Mouse (Mus musculus) CH12F3 (cell line): ENCODE results near the gene Ranbp10.
"Not testable (repeated sequence)": the region's sequence is repeated elsewhere in the genome, so short reads cannot be mapped to it uniquely, and the experiment has no call there.

Experiments used
- in situ Hi-C: fragments of 300-500 bp; cut with MboI; formaldehyde crosslinking; loops from 2 replicates; pipeline ENCODE4 v1.14.3; 2020; ENCODE audit warnings: low sequenced_read_pairs

Gene Ranbp10

GRCm38 (mm10) chr8:105836991-105837390, 9.8 kb upstream of the Ranbp10 start:
- in situ Hi-C loops = no loop called here

DNA sequence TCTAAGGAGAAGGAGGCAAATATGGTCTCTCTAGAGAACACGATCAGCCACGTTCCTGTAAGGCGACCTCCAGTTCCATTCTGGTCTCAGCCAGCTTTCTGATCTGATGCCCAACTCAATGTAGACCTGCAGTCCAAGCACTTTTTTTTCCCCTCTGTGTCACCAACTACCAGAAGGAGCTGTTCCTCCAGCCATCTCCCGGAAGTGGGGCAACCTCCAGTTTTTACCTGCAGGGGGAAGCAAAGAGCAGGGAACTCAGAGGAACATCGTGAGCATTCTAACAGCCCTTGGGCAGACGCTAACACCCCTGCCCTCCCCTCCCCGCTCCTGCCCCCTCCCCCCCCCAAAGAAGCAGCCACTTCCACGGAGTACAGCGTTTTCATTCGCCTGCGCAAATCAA, 8.2 kb upstream of the Ranbp10 start:
- in situ Hi-C loops = no loop called here

DNA sequence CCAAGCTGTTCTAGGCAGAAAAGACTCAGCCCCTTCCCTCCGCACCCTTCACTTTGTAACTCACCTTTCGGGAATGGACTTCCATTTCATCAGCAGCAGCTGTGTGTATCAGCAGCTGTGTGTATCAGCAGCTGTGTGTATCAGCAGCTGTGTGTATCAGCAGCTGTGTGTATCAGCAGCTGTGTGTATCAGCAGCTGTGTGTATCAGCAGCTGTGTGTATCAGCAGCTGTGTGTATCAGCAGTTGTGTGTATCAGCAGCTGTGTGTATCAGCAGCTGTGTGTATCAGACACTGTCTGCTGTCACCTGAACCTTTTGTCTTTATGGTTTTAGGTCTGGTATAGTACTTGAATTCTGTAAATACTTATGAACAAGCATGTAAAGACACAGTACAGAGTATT, 6.6 kb upstream of the Ranbp10 start:
- in situ Hi-C loops = not testable (repeated sequence)

- in situ Hi-C loops = no loop called here
Measured at GRCm38 (mm10) chr8:105826379-105826778, 771 bp downstream of the Ranbp10 start.

- in situ Hi-C loops = no loop called here
Measured at GRCm38 (mm10) chr8:105825506-105825905, 1.6 kb downstream of the Ranbp10 start.

DNA sequence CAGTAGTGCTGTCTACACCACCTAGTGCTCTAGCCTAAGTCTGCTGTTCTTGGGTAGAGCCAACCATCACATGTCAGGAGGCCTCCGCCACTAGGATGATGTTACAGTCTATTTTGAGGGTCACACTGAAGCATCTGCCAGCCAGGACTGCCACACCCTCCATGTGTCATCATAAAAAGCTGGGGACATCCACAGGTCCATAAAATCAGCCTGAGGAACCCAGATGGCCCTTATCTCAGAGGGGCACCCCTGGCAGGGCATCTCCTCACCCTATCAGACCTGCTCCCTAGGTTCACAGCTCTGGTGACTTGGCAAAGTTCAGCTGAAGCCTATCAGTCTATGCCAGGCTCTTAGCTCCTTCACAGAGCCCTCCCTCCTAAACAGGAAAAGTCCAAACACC, 6.2 kb downstream of the Ranbp10 start:
- in situ Hi-C loops = no loop called here

DNA sequence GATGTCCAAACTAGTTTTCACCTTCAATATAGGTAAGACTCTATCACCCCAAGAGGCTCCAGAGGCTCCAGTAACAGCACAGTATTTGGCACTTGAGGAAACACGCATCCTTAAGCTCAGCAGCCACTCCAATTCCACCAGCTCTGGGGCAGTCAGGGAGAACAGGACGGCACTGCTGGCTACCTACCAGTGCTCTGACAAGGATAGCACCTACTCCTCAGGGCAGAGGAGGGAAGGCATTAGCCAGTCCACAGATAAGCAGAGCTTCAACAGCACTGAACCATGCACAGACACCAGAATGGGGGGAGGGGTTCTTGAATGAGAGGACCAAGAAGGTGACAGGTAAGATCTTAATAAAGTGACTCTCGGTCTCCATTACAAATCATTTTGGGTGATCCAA, 7.5 kb downstream of the Ranbp10 start:
- in situ Hi-C loops = no loop called here

- in situ Hi-C loops = no loop called here
Measured at GRCm38 (mm10) chr8:105813241-105813640, 13.9 kb downstream of the Ranbp10 start.

DNA sequence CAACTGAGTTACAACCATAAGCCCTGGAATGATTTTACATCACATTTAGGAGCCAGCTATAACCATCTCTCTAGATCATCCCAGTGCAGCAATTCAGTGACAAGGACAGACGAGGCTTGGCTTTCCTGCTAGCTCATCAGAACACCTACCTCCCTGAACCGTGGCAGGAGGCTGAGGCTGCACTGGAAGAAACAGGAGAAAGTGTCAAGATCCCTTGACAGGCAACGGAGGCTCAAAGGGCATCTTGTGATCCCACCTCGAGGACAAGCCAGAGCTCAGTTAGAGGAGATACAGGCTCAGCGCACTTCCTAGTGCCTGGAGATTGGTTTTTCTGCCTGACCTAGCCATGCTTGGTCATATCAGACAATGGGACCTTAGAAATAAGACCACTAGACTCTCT, 14.6 kb downstream of the Ranbp10 start:
- in situ Hi-C loops = no loop called here

- in situ Hi-C loops = no loop called here
Measured at GRCm38 (mm10) chr8:105811543-105811942, 15.6 kb downstream of the Ranbp10 start.

DNA sequence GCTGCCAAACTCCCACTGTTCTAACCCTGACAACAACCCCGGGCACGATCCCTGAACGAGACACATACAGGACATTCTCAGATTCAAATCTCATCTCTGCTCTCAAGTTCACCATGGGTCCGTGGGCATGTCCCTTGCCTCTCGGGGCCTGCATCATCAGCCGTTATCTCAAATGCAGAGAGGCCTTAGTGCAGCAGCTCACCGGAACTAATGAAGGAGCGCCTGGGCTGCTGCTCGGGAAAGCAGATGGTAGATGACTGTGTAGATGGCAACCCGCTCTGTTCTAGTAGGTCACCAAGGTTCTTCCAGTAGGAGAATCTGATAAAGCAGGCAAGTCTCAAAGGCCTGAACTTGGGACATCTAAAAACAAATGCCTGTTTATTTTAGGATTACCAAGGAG, 16.1 kb downstream of the Ranbp10 start:
- in situ Hi-C loops = no loop called here

DNA sequence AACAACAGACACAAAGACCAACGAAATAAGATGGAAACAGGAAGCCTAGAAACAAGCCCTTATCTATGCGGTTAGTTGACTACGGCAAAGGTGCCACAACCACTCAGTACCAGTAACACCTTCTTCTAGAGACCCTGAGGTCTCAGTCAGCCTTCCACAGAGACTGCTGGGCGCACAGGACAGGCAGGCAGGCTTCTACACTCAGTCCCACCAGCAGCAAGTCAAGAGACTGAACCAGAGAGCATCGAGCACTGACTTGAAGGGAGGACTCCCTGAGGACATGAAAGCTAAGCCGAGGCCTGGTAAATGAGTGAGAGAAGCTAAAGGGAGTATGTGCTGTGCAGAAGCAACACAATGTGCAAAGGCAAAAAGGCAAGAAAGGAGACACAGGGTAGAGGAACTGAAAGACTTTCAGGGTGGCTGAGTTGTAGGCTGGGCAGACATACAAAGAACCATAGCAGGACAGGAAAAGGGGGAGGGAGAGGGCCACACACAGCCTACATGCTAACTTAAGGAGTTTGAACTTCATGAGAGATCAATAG, 16.8 kb downstream of the Ranbp10 start:
- in situ Hi-C loops = no loop called here

DNA sequence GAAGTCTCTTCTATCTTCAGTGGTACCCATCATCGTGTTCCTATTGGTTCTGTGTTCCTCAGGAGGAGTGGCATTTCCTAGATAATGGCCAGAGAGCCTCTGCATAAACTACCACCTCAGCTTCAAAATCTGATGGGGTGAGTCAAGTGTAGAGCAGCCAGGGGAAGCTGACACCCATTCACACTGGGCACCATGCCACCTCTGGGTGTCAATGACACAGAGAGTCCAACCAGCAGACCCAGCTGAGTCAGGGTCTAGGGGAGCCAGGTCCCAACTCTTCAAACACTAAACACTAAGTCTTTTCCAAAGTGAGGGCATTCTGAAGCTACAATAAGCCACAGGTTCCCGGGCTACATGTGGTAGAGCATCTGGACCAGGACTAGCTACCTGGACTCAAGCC, 18.7 kb downstream of the Ranbp10 start:
- in situ Hi-C loops = no loop called here

- in situ Hi-C loops = no loop called here
Measured at GRCm38 (mm10) chr8:105807766-105808165, 19.4 kb downstream of the Ranbp10 start.

GRCm38 (mm10) chr8:105805964-105806363, 21.2 kb downstream of the Ranbp10 start:
- in situ Hi-C loops = no loop called here

GRCm38 (mm10) chr8:105805346-105805745, 21.8 kb downstream of the Ranbp10 start:
- in situ Hi-C loops = no loop called here

DNA sequence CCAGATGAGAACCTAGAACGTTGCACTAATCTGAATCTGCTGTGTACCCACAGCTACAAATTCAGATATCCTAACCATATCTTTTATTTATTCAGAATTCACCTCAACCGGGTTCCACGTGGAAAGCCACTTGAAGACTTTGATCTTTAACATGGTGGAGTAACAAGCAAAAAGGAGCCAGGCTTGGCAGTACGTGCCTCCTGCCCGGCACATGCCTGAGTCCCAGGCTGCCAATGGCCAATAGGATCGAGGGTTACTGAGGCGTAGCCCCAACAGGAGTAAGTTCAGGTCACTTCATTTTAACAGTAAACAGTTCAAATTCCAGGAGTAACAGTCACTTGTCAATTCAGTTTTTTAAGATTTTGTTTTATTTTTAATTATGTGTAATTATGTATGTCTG, 22.4 kb downstream of the Ranbp10 start:
- in situ Hi-C loops = no loop called here

DNA sequence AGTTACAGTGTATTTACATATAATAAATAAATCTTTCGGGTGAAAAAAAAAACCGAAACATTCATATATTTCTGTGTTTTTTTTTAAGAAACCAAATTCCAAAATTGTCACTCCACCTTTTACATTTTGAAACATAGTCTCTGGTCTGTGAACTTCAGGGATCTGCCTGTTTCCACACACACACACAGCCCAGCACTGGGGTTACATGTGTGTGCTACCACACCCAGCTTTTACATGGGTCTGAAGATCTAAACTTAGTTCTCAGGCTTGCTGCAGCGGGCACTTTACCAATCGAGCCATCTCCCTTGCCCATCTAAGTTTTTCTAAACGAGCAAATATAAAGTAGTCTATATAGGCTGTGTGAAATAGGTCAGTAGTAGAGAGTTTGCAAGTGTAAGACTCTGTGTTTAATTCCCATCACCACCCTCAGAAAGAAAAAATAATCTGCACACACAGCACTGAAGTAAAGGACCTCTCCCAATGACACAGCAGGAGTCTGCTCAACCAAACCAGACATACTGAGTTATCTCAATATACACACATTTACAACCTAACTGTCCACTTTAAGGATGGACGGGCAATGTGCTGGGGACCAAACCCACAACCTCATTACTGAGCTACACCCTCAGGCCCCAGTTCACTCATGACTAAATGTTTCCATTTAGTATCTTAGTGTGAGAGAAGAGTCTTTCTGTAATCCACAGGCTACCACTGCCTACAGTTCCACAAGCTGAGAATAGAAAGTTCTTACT, 25.8 kb downstream of the Ranbp10 start:
- in situ Hi-C loops = no loop called here

DNA sequence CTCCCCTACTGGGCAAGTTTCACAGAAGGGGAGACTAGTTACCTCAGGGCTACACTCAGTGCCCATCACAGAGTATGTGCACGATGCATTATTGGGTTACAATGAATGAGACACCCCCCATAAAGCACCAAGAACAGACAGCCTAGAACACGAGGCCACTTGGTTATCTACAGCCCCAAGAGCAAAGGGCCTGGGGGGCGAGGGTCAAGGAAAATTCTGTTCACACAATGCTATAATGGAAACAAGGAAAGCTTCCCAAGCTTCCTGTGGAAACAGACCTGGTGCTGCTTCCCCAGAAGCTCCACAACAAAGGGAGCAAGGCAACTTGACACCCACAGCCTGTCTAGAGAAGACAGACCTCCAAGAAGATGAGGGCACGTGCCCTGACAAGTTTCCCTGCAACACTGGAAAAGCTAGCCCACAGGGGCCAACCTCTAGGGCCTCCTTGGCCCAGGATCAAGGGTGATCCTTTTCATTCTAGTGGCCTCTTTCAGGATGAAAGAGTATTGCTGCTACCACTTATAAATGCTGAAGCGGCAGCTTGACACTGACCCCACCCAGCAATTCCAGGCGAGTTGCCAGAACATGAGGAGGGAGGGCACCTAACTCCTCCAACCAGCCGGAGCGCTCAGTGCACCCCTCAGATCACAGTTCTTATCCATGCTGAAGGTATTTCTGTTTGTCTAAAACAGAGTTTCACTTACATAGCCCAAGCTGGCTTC, 27.9 kb downstream of the Ranbp10 start:
- in situ Hi-C loops = loop anchor here (10.0 kb wide), 1 partner anchor 84 kb away; no protein-coding TSS in a partner anchor

DNA sequence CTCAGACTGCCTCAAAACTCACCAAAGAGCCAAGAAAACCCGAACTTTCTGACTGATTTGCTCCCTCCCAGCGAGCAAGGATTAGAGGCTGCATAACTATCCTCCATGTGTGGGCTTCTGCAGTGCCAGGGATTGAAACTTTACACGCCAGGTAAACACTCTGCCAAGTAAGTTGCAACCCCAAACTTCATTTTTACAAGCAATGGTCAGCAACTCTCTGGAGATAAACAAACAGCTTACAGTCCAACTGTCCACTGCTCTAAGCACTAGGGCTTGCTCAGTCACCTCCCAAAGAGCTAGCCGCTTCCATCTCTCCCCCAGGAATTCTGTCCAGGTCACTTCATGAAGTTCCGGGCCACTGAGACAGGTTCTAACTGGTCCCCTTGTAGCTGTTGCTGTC, 28.7 kb downstream of the Ranbp10 start:
- in situ Hi-C loops = loop anchor here (10.0 kb wide), 1 partner anchor 84 kb away; no protein-coding TSS in a partner anchor

GRCm38 (mm10) chr8:105795785-105796184, 31.4 kb downstream of the Ranbp10 start:
- in situ Hi-C loops = loop anchor here (10.0 kb wide), 1 partner anchor 81 kb away; no protein-coding TSS in a partner anchor
